Mouse (Mus musculus) ES-E14 (cell line): Measurements from ENCODE around the gene Spint3. TPM values are rescaled to one million over a fixed set of nuclear protein-coding genes. Genes with fewer than 3 reads are reported as not detected.

Experiments used
- DNase-seq: peaks from one replicate; pipeline ENCODE4 v3.0.0-alpha.2; 2013; ENCODE audit warnings: low read depth, low spot score
- H3K27ac ChIP-seq: 2 replicates; pipeline ENCODE4 v1.5.1; 2012; ENCODE audit warnings: low read depth, mild to moderate bottlenecking, low read length, moderate library complexity, mixed read lengths; ENCODE audit not compliant: poor library complexity, insufficient read depth, severe bottlenecking
- H3K36me3 ChIP-seq: 2 replicates; pipeline ENCODE4 v1.6.1; 2012; ENCODE audit warnings: mild to moderate bottlenecking, low read length, moderate library complexity, mixed read lengths; ENCODE audit not compliant: control insufficient read depth, poor library complexity, insufficient read depth, severe bottlenecking
- H3K4me1 ChIP-seq, 2 experiments: fragments of 150-350 bp in 1 of 2; sonication (generic) in 1 of 2; 2 replicates each; pipeline ENCODE4 v1.6.1; 2012; ENCODE audit warnings: low read length in 2 of 2, mild to moderate bottlenecking in 1 of 2, mixed read lengths in 1 of 2; ENCODE audit not compliant: control insufficient read depth in 2 of 2, insufficient read depth in 2 of 2, poor library complexity in 1 of 2
- H3K4me3 ChIP-seq, 2 experiments: fragments of 150-350 bp in 1 of 2; sonication (generic) in 1 of 2; 2 replicates each; pipeline ENCODE4 v1.5.1; 2012; ENCODE audit warnings: low read length in 2 of 2, low read depth in 1 of 2, mild to moderate bottlenecking in 1 of 2, mixed read lengths in 1 of 2; ENCODE audit not compliant: insufficient read depth in 1 of 2, poor library complexity in 1 of 2, severe bottlenecking in 1 of 2
- H3K9ac ChIP-seq: 2 replicates; pipeline ENCODE4 v1.6.1; 2012; ENCODE audit warnings: low read depth, mild to moderate bottlenecking, low read length, mixed read lengths; ENCODE audit not compliant: poor library complexity, insufficient read depth, severe bottlenecking
- H3K9me3 ChIP-seq: fragments of 150-350 bp; sonication (generic); 2 replicates; pipeline ENCODE4 v1.6.1; 2012; ENCODE audit warnings: low read depth, mild to moderate bottlenecking, low read length; ENCODE audit not compliant: control insufficient read depth, insufficient read depth
- CHD2 ChIP-seq: IDR thresholded peaks from 2 replicates; pipeline ENCODE4 v1.6.1; 2014; ENCODE audit warnings: mild to moderate bottlenecking, low read depth, low read length, inconsistent platforms
- HCFC1 ChIP-seq: IDR thresholded peaks from 2 replicates; pipeline ENCODE4 v1.6.1; 2012; ENCODE audit warnings: low read length, inconsistent platforms, borderline replicate concordance; ENCODE audit not compliant: insufficient read depth
- MAFK ChIP-seq: IDR thresholded peaks from 2 replicates; pipeline ENCODE4 v1.6.1; 2014; ENCODE audit warnings: mild to moderate bottlenecking, low read depth, low read length, inconsistent platforms; ENCODE audit not compliant: insufficient read depth
- ZC3H11A ChIP-seq: IDR thresholded peaks from 2 replicates; pipeline ENCODE4 v1.6.1; 2012; ENCODE audit warnings: low read depth, mild to moderate bottlenecking, inconsistent platforms, low read length, borderline replicate concordance
- ZNF384 ChIP-seq: IDR thresholded peaks from 2 replicates; pipeline ENCODE4 v1.6.1; 2012; ENCODE audit warnings: low read depth, low read length, inconsistent platforms
- in situ Hi-C, 2 experiments: fragments of 600-800 bp; cut with MboI; formaldehyde crosslinking; loops; one replicate each; pipeline ENCODE4 v1.15.1; 2025; ENCODE audit warnings: low sequenced_read_pairs in 2 of 2, inconsistent platforms in 1 of 2; ENCODE audit not compliant: unreplicated experiment in 2 of 2
- total RNA-seq: library from RNA; depleted of rRNA; stranded (reverse); fragments of 300-350 nt; gene quantifications from 2 replicates; pipeline ENCODE4 v1.2.3, GENCODE M21; 2012

The Spint3 gene
- total RNA-seq, 1 experiment = not detected

DNA sequence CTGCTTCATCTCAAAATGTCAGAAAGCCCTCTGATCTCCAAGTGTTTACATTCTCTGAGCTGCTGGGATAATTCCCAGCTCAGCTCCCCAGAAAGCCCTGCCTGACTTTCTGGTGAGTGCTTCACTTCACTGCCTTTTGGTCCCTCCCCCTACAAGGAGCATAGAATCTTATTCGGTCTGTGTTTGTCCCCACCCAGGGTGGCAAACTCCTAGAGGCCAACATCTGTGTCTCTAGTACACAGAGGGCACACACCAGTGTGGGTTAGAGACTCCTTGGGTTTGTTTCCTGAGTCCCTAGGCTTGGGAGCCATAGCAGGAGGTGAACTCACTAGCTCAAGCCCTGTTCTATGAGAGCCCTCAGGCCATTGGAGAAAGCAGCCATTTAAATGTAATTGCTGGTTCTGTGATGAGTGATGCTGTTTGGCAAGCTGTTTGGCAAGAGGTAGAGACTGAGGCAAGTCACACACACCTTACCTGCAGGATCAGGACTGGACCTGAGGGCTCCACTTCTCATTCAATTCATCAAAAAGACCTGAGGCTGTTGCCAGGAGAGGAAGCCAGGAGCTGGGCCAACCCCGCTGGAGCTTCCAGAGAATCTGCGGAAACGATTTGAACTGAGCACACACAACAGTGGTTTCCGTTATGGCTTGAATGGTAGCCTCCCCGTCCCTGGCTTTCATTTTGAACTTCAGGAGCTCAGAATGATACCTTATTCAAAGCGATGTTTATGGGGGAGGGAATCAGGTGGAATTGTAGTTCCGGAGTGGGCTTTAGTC, 32.4 kb downstream of the Spint3 start:
- DNase-seq = no peak
- no peak overlapping the region for H3K4me3 ChIP-seq
- H3K9ac ChIP-seq = no peak overlapping the region
- TF ChIP-seq ZC3H11A (no peak), ZNF384 (no peak), MAFK (no peak), CHD2 (no peak), HCFC1 (no peak)
- no peak overlapping the region for H3K27ac ChIP-seq
- in situ Hi-C loops = no loop called here
- H3K9me3 ChIP-seq = no peaks in the 10 kb centered on the region
- H3K4me1 ChIP-seq = peaks cover 0 to 2% of the 10 kb centered on the region in 2 experiments; a peak in 2 of 4 replicates
- H3K36me3 ChIP-seq = no peaks in the 10 kb centered on the region

DNA sequence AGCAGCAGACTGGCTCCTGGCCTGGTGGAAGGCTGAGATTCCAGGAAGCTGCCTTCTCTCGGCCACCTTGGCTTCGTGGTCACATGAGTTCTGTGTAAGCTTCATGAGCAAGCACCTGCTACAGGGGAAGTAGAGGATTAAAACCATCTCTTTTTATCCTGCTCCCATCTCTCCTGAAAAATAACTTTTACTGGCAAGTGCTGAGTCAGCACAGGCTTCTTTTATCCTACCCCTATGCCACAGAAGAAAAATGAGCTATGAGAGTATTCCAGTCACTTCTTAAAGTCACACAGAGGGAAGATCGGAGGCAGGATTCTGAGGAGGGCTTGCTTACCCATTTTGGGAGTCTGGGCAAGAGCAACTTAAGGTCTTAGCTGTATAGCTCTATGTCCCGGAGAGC, 36.3 kb downstream of the Spint3 start:
- H3K9ac ChIP-seq = no peak overlapping the region
- H3K9me3 ChIP-seq = no peaks in the 10 kb centered on the region
- in situ Hi-C loops = no loop called here
- H3K4me3 ChIP-seq = no peak overlapping the region
- no peak for DNase-seq
- H3K4me1 ChIP-seq = peaks cover 0 to 11% of the 10 kb centered on the region in 2 experiments; a peak in 2 of 4 replicates
- TF ChIP-seq HCFC1 (no peak), MAFK (peak; percentile 81)
- no peaks in the 10 kb centered on the region for H3K36me3 ChIP-seq
- no peak overlapping the region for H3K27ac ChIP-seq

DNA sequence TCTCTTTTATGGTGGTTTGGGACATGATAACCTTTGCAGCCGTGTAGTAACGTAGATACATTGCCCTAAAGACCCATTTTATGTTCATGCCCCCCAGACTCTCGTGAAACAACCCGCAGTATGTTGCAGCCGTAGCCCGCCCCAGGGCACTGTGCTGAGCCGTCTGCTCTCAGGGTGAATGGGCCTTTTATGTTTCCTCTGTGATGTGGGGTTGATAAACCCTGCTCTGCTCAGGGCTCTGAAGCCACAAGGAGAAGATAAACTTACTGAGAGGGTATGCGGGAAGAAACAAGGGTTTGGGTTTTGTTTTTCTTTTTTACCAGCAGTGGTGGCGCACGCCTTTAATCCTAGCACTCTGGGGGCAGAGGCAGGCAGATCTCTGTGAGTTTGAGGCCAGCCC, 38.9 kb downstream of the Spint3 start:
- DNase-seq = no peak
- Histone ChIP-seq H3K4me3 (no peak overlapping the region), H3K36me3 (no peaks in the 10 kb centered on the region), H3K9ac (peak overlapping the region; percentile 49; the same call in 1 of the 2 replicates), H3K27ac (no peak overlapping the region), H3K9me3 (no peaks in the 10 kb centered on the region), H3K4me1 (peaks cover 0 to 15% of the 10 kb centered on the region in 2 experiments; a peak in 1 of 4 replicates)
- TF ChIP-seq ZNF384 (no peak), CHD2 (no peak), MAFK (no peak), HCFC1 (no peak), ZC3H11A (no peak)
- in situ Hi-C loops = no loop called here

DNA sequence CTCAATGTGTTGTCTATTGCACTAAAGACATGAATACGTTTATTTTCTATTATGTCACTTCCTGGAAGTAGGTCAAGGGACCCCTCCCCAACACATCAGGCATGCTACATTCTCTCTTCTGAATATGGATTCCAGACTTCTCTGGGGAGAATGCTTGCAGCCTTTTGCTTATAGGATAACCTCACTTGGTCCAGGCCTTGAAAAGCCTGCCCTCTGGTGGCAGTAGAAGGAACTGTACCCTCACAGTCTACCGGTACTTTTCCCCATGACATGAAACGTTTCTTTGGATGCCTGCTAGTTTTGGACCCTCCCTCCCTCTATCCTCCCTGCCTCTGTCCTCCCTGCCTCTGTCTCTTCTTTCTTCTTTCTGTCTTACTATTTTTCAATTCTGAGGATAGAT, 42.1 kb downstream of the Spint3 start:
- H3K9me3 ChIP-seq = no peaks in the 10 kb centered on the region
- no peak overlapping the region for H3K27ac ChIP-seq
- no peak overlapping the region for H3K4me3 ChIP-seq
- peak; percentile 55 for DNase-seq
- in situ Hi-C loops = no loop called here
- peaks cover 0 to 15% of the 10 kb centered on the region in 2 experiments; a peak in 1 of 4 replicates for H3K4me1 ChIP-seq
- no peak overlapping the region for H3K9ac ChIP-seq
- no peaks in the 10 kb centered on the region for H3K36me3 ChIP-seq
- TF ChIP-seq HCFC1 (no peak), ZC3H11A (peak; percentile 65; the same call in 1 of the 2 replicates), CHD2 (no peak), ZNF384 (no peak), MAFK (no peak)

DNA sequence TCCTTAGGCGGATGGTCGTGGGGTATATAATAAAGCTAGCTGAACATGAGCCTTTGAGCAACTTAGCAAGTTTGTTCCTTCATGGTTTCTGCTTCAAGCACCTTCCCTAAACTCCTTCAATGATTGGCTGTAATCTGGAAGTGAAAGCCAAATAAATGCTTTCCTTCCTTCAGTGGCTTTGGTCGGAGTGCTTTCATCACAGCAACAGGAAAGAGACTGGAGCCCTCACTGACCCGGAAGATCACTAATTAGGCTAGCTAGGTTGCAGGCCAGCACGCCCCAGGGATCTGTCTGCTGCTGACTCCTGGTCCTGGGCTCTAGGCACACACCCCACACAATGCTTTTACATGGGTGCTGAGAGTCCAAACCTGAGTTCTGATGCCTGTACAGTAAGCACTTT, 44.7 kb downstream of the Spint3 start:
- in situ Hi-C loops = no loop called here
- Histone ChIP-seq H3K9me3 (no peaks in the 10 kb centered on the region), H3K9ac (no peak overlapping the region), H3K4me1 (peaks cover 0 to 11% of the 10 kb centered on the region in 2 experiments; a peak in 1 of 4 replicates), H3K36me3 (no peaks in the 10 kb centered on the region), H3K4me3 (no peak overlapping the region), H3K27ac (no peak overlapping the region)
- TF ChIP-seq MAFK (no peak), ZC3H11A (no peak), CHD2 (no peak), HCFC1 (no peak), ZNF384 (no peak)
- no peak for DNase-seq
